Mouse (Mus musculus) olfactory bulb, adult 2 months (tissue): ENCODE data around the gene Sgms1. TPM values are rescaled to one million over a fixed set of nuclear protein-coding genes. Genes with fewer than 3 reads are reported as not detected.

Experiments
- H3K27ac ChIP-seq: fragments of 200-500 bp; 2 replicates; pipeline ENCODE4 v1.5.1; 2012; ENCODE audit warnings: low read depth, low read length; ENCODE audit not compliant: insufficient read depth
- H3K4me1 ChIP-seq: fragments of 200-500 bp; 2 replicates; pipeline ENCODE4 v1.6.1; 2012; ENCODE audit warnings: low read length; ENCODE audit not compliant: control insufficient read depth, insufficient read depth
- H3K4me3 ChIP-seq: fragments of 200-500 bp; 2 replicates; pipeline ENCODE4 v1.5.1; 2012; ENCODE audit warnings: mild to moderate bottlenecking, low read depth, low read length, moderate library complexity; ENCODE audit not compliant: insufficient read depth
- CTCF ChIP-seq: fragments of 200-500 bp; IDR thresholded peaks from 2 replicates; pipeline ENCODE4 v1.5.1; 2012; ENCODE audit warnings: low read depth, mild to moderate bottlenecking, low read length, moderate library complexity; ENCODE audit not compliant: insufficient read depth
- POLR2A ChIP-seq: fragments of 200-500 bp; IDR thresholded peaks from 2 replicates; pipeline ENCODE4 v1.6.1; 2012; ENCODE audit warnings: mild to moderate bottlenecking, low read depth, low read length, moderate library complexity; ENCODE audit not compliant: insufficient read depth
- WGBS: fragments of 180-500 bp; shearing (Covaris S2); methylation state at CpG from one replicate; pipeline ENCODE4 v1.1.7; 2018; 5-methylcytosine and 5-hydroxymethylcytosine counted together
- polyA plus RNA-seq: library from polyadenylated mRNA; stranded (reverse); fragments of >200 nt; gene quantifications from 2 replicates; pipeline ENCODE4 v1.2.4, GENCODE M21; 2012; ENCODE audit warnings: low replicate concordance; ENCODE audit not compliant: missing spikeins, insufficient read depth, insufficient read length

Gene Sgms1
- polyA plus RNA-seq, 1 experiment, result not detected

- Histone ChIP-seq H3K27ac (no peak overlapping the region), H3K4me1 (no peaks in the 10 kb centered on the region), H3K4me3 (no peak overlapping the region)
- TF ChIP-seq POLR2A (no peak), CTCF (no peak)
- 83% methylated on average over 10 of the region's 10 CpGs for WGBS
Observed at GRCm38 (mm10) chr19:32127180-32127850, 262.2 kb downstream of the Sgms1 start.

GRCm38 (mm10) chr19:32124155-32124554 lies 265.4 kb downstream of the Sgms1 start:
- no peaks in the 10 kb centered on the region for H3K4me1 ChIP-seq
- no peak for TF ChIP-seq CTCF
- TF ChIP-seq POLR2A, result no peak
- H3K27ac ChIP-seq, result no peak overlapping the region
- H3K4me3 ChIP-seq, result no peak overlapping the region
- WGBS, result 91% methylated on average over 9 of the region's 9 CpGs

GRCm38 (mm10) chr19:32123196-32123595 lies 266.3 kb downstream of the Sgms1 start:
- no peak for TF ChIP-seq CTCF
- TF ChIP-seq POLR2A, result no peak
- WGBS, result 93% methylated on average over 5 of the region's 5 CpGs
- H3K27ac ChIP-seq, result no peak overlapping the region
- no peak overlapping the region for H3K4me3 ChIP-seq
- no peaks in the 10 kb centered on the region for H3K4me1 ChIP-seq

GRCm38 (mm10) chr19:32120798-32121197 lies 268.7 kb downstream of the Sgms1 start:
- 97% methylated on average over 1 of the region's 1 CpGs for WGBS
- H3K27ac ChIP-seq, result no peak overlapping the region
- H3K4me3 ChIP-seq, result no peak overlapping the region
- H3K4me1 ChIP-seq, result no peaks in the 10 kb centered on the region
- TF ChIP-seq CTCF (no peak), POLR2A (no peak)

- 87% methylated on average over 2 of the region's 2 CpGs for WGBS
- TF ChIP-seq CTCF (no peak), POLR2A (no peak)
- H3K4me3 ChIP-seq, result no peak overlapping the region
- no peak overlapping the region for H3K27ac ChIP-seq
- no peaks in the 10 kb centered on the region for H3K4me1 ChIP-seq
Observed at GRCm38 (mm10) chr19:32119666-32120065, 269.8 kb downstream of the Sgms1 start.

- no peak overlapping the region for H3K4me3 ChIP-seq
- no peak overlapping the region for H3K27ac ChIP-seq
- H3K4me1 ChIP-seq, result no peaks in the 10 kb centered on the region
- WGBS, result 87% methylated on average over 3 of the region's 3 CpGs
- no peak for TF ChIP-seq CTCF
- no peak for TF ChIP-seq POLR2A
Observed at GRCm38 (mm10) chr19:32118496-32118895, 271.0 kb downstream of the Sgms1 start.

GRCm38 (mm10) chr19:32117484-32118018 lies 272.0 kb downstream of the Sgms1 start:
- 88% methylated on average over 6 of the region's 6 CpGs for WGBS
- Histone ChIP-seq H3K4me3 (no peak overlapping the region), H3K27ac (no peak overlapping the region), H3K4me1 (no peaks in the 10 kb centered on the region)
- TF ChIP-seq CTCF (no peak), POLR2A (no peak)

- Histone ChIP-seq H3K27ac (no peak overlapping the region), H3K4me1 (no peaks in the 10 kb centered on the region), H3K4me3 (no peak overlapping the region)
- no peak for TF ChIP-seq POLR2A
- no peak for TF ChIP-seq CTCF
- WGBS, result 88% methylated on average over 8 of the region's 8 CpGs
Observed at GRCm38 (mm10) chr19:32111866-32112790, 277.4 kb downstream of the Sgms1 start.
